Mouse (Mus musculus) MEL (cell line): Measurements from ENCODE around the gene Kpnb1. TPM values are rescaled to one million over a fixed set of nuclear protein-coding genes. Genes with fewer than 3 reads are reported as not detected.

Source experiments
- DNase-seq: peaks from one replicate; pipeline ENCODE4 v3.0.0; 2011; ENCODE audit warnings: low read depth, low spot score
- H3K27ac ChIP-seq: 2 replicates; pipeline ENCODE4 v1.5.1; 2012; ENCODE audit warnings: low read depth, mild to moderate bottlenecking, control low read depth, low read length, moderate library complexity; ENCODE audit not compliant: control insufficient read depth
- H3K27me3 ChIP-seq, 2 experiments: fragments of 150-350 bp in 1 of 2; sonication (generic) in 1 of 2; 2 replicates each; pipeline ENCODE4 v1.6.1; 2012; ENCODE audit warnings: low read length in 2 of 2, mild to moderate bottlenecking in 2 of 2, improper control_type of control experiment in 1 of 2, moderate library complexity in 1 of 2; ENCODE audit not compliant: insufficient read depth in 2 of 2, control insufficient read depth in 1 of 2
- H3K36me3 ChIP-seq, 2 experiments: 2 replicates each; pipeline ENCODE4 v1.6.1; 2012 to 2014; ENCODE audit warnings: low read length in 2 of 2, improper control_type of control experiment in 1 of 2, inconsistent platforms in 1 of 2, mild to moderate bottlenecking in 1 of 2; ENCODE audit not compliant: insufficient read depth in 2 of 2, control insufficient read depth in 1 of 2
- H3K4me1 ChIP-seq, 2 experiments: fragments of 150-350 bp in 1 of 2; sonication (generic) in 1 of 2; 2 replicates each; pipeline ENCODE4 v1.6.1; 2012; ENCODE audit warnings: low read length in 2 of 2, improper control_type of control experiment in 1 of 2, mild to moderate bottlenecking in 1 of 2; ENCODE audit not compliant: insufficient read depth in 2 of 2, control insufficient read depth in 1 of 2
- H3K4me3 ChIP-seq, 2 experiments: fragments of 150-350 bp in 1 of 2; sonication (generic) in 1 of 2; 2 replicates each; pipeline ENCODE4 v1.5.1; 2012; ENCODE audit warnings: low read depth in 2 of 2, low read length in 2 of 2, mild to moderate bottlenecking in 2 of 2, moderate library complexity in 2 of 2, control low read depth in 1 of 2, improper control_type of control experiment in 1 of 2; ENCODE audit not compliant: control insufficient read depth in 1 of 2, insufficient read depth in 1 of 2
- H3K79me2 ChIP-seq: 2 replicates; pipeline ENCODE4 v1.6.1; 2012; ENCODE audit warnings: mild to moderate bottlenecking, low read length, moderate library complexity; ENCODE audit not compliant: control insufficient read depth, poor library complexity, insufficient read depth
- H3K9ac ChIP-seq: 2 replicates; pipeline ENCODE4 v1.6.1; 2012; ENCODE audit warnings: low read depth, mild to moderate bottlenecking, control low read depth, low read length, moderate library complexity; ENCODE audit not compliant: control insufficient read depth, poor library complexity, severe bottlenecking
- H3K9me3 ChIP-seq: fragments of 150-350 bp; sonication (generic); replicated peaks from 2 replicates; pipeline ENCODE4 v1.6.1; 2012; ENCODE audit warnings: mild to moderate bottlenecking, low read length, improper control_type of control experiment, moderate library complexity; ENCODE audit not compliant: insufficient read depth
- BHLHE40 ChIP-seq: IDR thresholded peaks from 2 replicates; pipeline ENCODE4 v1.6.1; 2012; ENCODE audit warnings: low read depth, mild to moderate bottlenecking, inconsistent platforms, low read length, improper control_type of control experiment, borderline replicate concordance
- CHD1 ChIP-seq: IDR thresholded peaks from 2 replicates; pipeline ENCODE4 v1.6.1; 2012; ENCODE audit warnings: low read depth, mild to moderate bottlenecking, inconsistent platforms, low read length, improper control_type of control experiment
- CHD2 ChIP-seq: IDR thresholded peaks from 2 replicates; pipeline ENCODE4 v1.6.1; 2011; ENCODE audit warnings: low read length, improper control_type of control experiment
- E2F4 ChIP-seq: IDR thresholded peaks from 2 replicates; pipeline ENCODE4 v1.6.1; 2011; ENCODE audit warnings: low read depth, low read length, improper control_type of control experiment, borderline replicate concordance
- ELF1 ChIP-seq: IDR thresholded peaks from 2 replicates; pipeline ENCODE4 v1.6.1; 2014; ENCODE audit warnings: low read depth, mild to moderate bottlenecking, inconsistent platforms, low read length, improper control_type of control experiment, moderate library complexity
- EP300 ChIP-seq, 2 experiments: IDR thresholded peaks; 2 replicates each; pipeline ENCODE4 v1.6.1; 2011; ENCODE audit warnings: improper control_type of control experiment in 2 of 2, low read length in 2 of 2, low read depth in 1 of 2, mild to moderate bottlenecking in 1 of 2
- GATA1 ChIP-seq: IDR thresholded peaks from 2 replicates; pipeline ENCODE4 v1.6.1; 2011; ENCODE audit warnings: low read depth, low read length, improper control_type of control experiment
- JUND ChIP-seq: IDR thresholded peaks from 2 replicates; pipeline ENCODE4 v1.6.1; 2011; ENCODE audit warnings: low read depth, mild to moderate bottlenecking, improper control_type of control experiment, low read length
- KAT2A ChIP-seq: conservative IDR thresholded peaks from 2 replicates; pipeline ENCODE4 v1.6.1; 2012; ENCODE audit warnings: low read depth, low read length, improper control_type of control experiment, inconsistent platforms
- MAX ChIP-seq: IDR thresholded peaks from 2 replicates; pipeline ENCODE4 v1.6.1; 2011; ENCODE audit warnings: low read length, improper control_type of control experiment
- MAZ ChIP-seq: IDR thresholded peaks from 2 replicates; pipeline ENCODE4 v1.6.1; 2012; ENCODE audit warnings: low read depth, mild to moderate bottlenecking, inconsistent platforms, low read length, improper control_type of control experiment
- MXI1 ChIP-seq: IDR thresholded peaks from 2 replicates; pipeline ENCODE4 v1.6.1; 2011; ENCODE audit warnings: mild to moderate bottlenecking, low read depth, low read length, improper control_type of control experiment
- MYC ChIP-seq: IDR thresholded peaks from 2 replicates; pipeline ENCODE4 v1.6.1; 2011; ENCODE audit warnings: low read depth, mild to moderate bottlenecking, low read length, improper control_type of control experiment, moderate library complexity
- NELFE ChIP-seq: IDR thresholded peaks from 2 replicates; pipeline ENCODE4 v1.6.1; 2011; ENCODE audit warnings: low read depth, low read length, improper control_type of control experiment
- NRF1 ChIP-seq: IDR thresholded peaks from 2 replicates; pipeline ENCODE4 v1.6.1; 2014; ENCODE audit warnings: low read depth, mild to moderate bottlenecking, inconsistent platforms, low read length, improper control_type of control experiment, moderate library complexity; ENCODE audit not compliant: poor library complexity, insufficient read depth, severe bottlenecking
- POLR2A ChIP-seq, 2 experiments: IDR thresholded peaks; 2 replicates each; pipeline ENCODE4 v1.6.1; 2011 to 2012; ENCODE audit warnings: low read length in 2 of 2, mild to moderate bottlenecking in 2 of 2, control low read depth in 1 of 2, improper control_type of control experiment in 1 of 2, low read depth in 1 of 2, moderate library complexity in 1 of 2; ENCODE audit not compliant: control insufficient read depth in 1 of 2, insufficient read depth in 1 of 2, poor library complexity in 1 of 2
- POLR2AphosphoS2 ChIP-seq: IDR thresholded peaks from 2 replicates; pipeline ENCODE4 v1.6.1; 2011; ENCODE audit warnings: low read length, improper control_type of control experiment
- RCOR1 ChIP-seq: IDR thresholded peaks from 2 replicates; pipeline ENCODE4 v1.6.1; 2012; ENCODE audit warnings: low read depth, mild to moderate bottlenecking, inconsistent platforms, low read length, improper control_type of control experiment
- SIN3A ChIP-seq: IDR thresholded peaks from 2 replicates; pipeline ENCODE4 v1.6.1; 2012; ENCODE audit warnings: low read length, improper control_type of control experiment, inconsistent platforms
- TAL1 ChIP-seq: IDR thresholded peaks from 2 replicates; pipeline ENCODE4 v1.6.1; 2012; ENCODE audit warnings: mild to moderate bottlenecking, inconsistent platforms, low read length, moderate library complexity, mixed read lengths
- TBP ChIP-seq: IDR thresholded peaks from 2 replicates; pipeline ENCODE4 v1.8.0; 2011; ENCODE audit warnings: low read depth, low read length, improper control_type of control experiment
- USF1 ChIP-seq: IDR thresholded peaks from 2 replicates; pipeline ENCODE4 v1.6.1; 2014; ENCODE audit warnings: low read depth, mild to moderate bottlenecking, inconsistent platforms, low read length, improper control_type of control experiment, moderate library complexity
- USF2 ChIP-seq, 2 experiments: IDR thresholded peaks; 2 replicates each; pipeline ENCODE4 v1.6.1; 2011 to 2012; ENCODE audit warnings: improper control_type of control experiment in 2 of 2, low read length in 2 of 2, borderline replicate concordance in 1 of 2, inconsistent platforms in 1 of 2, low read depth in 1 of 2, mild to moderate bottlenecking in 1 of 2; ENCODE audit not compliant: insufficient read depth in 1 of 2
- polyA plus RNA-seq, 2 experiments: library from polyadenylated mRNA; stranded (reverse) in 1 of 2; unstranded in 1 of 2; fragments of >175 nt in 1 of 2; fragments of >200 nt in 1 of 2; gene quantifications; 2 replicates each; pipeline versions ENCODE4 v1.2.1 to v1.2.4; 2012; ENCODE audit warnings: low replicate concordance in 2 of 2, low read depth in 1 of 2; ENCODE audit not compliant: insufficient read length in 2 of 2, insufficient read depth in 1 of 2, missing spikeins in 1 of 2
- total RNA-seq: library from RNA; depleted of rRNA; stranded (reverse); fragments of 300-350 nt; gene quantifications from 2 replicates; pipeline ENCODE4 v1.2.3, GENCODE M21; 2012

Kpnb1 gene
- total and polyA plus RNA-seq, 3 experiments = 237 to 463 (median 275) TPM

DNA sequence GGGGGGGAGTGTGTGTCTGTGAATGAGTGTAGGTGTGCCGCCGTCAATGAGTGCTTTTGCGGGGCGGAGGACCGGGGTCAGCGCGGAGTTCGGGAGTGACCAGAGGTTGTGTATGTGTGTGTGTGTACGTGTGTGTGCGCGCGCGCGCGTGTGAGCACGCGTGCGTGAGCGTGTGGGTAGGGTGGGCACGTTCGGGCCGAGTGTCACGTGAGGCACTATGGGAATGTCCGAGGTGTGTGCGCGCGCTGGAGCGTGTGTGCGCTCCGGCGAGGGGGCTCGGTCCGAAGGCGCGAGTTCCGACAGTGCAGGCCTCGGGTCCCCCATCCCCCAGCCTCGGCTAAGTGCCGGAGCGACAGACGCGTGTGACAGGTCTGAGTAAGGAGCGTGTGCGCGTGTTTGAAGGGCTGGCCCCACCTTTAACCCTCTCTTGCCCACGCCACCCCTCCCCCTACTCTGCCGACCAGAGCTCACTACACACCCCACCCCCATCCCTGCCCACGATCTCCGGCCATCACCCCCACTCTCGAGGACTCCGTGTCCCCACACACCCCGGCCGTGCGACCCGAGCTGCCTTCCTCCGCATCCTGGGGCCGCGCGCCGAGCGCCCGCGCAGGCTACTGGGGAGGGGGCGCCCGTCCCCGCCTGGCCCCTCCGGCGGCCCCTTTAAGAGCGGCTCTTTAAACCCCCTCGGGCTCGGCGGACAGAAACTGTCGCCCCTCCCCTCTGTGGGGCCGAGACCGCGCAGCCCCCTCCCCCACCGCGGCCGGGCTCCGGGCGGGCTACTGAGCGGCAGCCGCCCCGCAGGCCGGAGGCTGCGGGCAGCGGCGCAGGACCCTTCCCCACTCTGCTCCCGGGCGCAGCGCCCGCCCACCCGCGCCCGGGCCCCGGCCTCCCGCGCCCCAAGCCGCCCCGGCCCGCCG, 37.0 kb downstream of the Kpnb1 start:
- DNase-seq = peak; percentile 87
- Histone ChIP-seq H3K4me3 (peak overlapping the region; percentile 68 to 93), H3K27me3 (no peaks in the 10 kb centered on the region), H3K79me2 (peaks cover 7% of the 10 kb centered on the region; the same call in 1 of the 2 replicates), H3K4me1 (peaks cover 7 to 21% of the 10 kb centered on the region in 2 experiments; a peak in 2 of 4 replicates), H3K36me3 (peaks cover 2 to 8% of the 10 kb centered on the region in 2 experiments; a peak in 2 of 4 replicates), H3K27ac (peak overlapping the region; percentile 66), H3K9ac (peak overlapping the region; percentile 82), H3K9me3 (no peaks in the 10 kb centered on the region)
- TF ChIP-seq NRF1 (peak; percentile 60), CHD2 (peak; percentile 56; the same call in 1 of the 2 replicates), ELF1 (no peak), MXI1 (peak; percentile 80; the same call in 1 of the 2 replicates), NELFE (peak; percentile 55), TAL1 (no peak), POLR2A (IDR thresholded peaks at IDR 0.05; ENCODE audit: control insufficient read depth in 1 of 2, insufficient read depth in 1 of 2, low read depth in 1 of 2, low read length in 2 of 2, poor library complexity in 1 of 2) (peak; percentile 59 to 66; a peak in 3 of 4 replicates), CHD1 (no peak), USF2 (IDR thresholded peaks at IDR 0.05; ENCODE audit: borderline replicate concordance in 1 of 2, insufficient read depth in 1 of 2, low read depth in 1 of 2, low read length in 2 of 2) (peak in 1 of 2 experiments; percentile 54; a peak in 1 of 4 replicates), TBP (0 out of 2 replicates have a peak, but pooled peaks have one; percentile 28), MAZ (0 out of 2 replicates have a peak, but pooled peaks have one; percentile 41), POLR2AphosphoS2 (peak; percentile 65; the same call in 1 of the 2 replicates), KAT2A (no peak), EP300 (IDR thresholded peaks at IDR 0.05; ENCODE audit: low read depth in 1 of 2, low read length in 2 of 2) (0 out of 4 replicates have a peak, but pooled peaks of 1 of the 2 experiments have one; percentile 2), MYC (peak; percentile 82; the same call in 1 of the 2 replicates), MAX (peak; percentile 91), RCOR1 (no peak), E2F4 (no peak), SIN3A (peak; percentile 76), USF1 (peak; percentile 94), BHLHE40 (peak; percentile 93), GATA1 (no peak), JUND (no peak)
